Mouse (Mus musculus): ENCODE results near the gene Pheta1. TPM values are rescaled to one million over a fixed set of nuclear protein-coding genes. Genes with fewer than 3 reads are reported as not detected.

The Pheta1 gene
- polyA plus RNA-seq, 1 experiment from 2014 or later, result 56.5 TPM

DNA sequence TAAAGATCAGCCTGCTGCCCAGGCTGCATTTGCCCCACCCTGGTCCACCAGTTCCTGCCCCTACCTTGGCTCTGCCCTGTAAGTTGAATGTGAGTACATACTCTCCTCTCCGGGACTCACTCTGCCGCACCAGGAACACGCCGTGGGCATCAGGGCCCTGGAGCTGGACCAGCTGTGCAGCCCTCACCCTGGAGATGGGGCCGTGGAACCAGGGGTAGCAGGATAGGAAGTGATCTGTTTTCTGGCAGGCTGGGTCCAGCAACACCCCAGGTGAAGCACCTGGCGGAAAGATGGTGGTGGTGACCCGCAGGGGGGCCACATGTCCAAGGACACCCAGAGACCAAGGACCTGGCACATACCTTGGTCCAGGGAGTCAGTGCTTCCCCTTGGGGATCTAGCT is 30.4 kb upstream of the Pheta1 start:
- no peaks in the 10 kb centered on the region for H3K27me3 ChIP-seq (replicated peaks; ENCODE audit: low read depth, poor library complexity, severe bottlenecking)
- no peak for DNase-seq (ENCODE audit: low spot score)
- H3K9me3 ChIP-seq, result no peaks in the 10 kb centered on the region
- H3K36me3 ChIP-seq (replicated peaks), result peaks cover 92% of the 10 kb centered on the region
- H3K4me3 ChIP-seq, result no peak overlapping the region
- peaks cover 9% of the 10 kb centered on the region for H3K4me1 ChIP-seq
- H3K27ac ChIP-seq (replicated peaks), result no peak overlapping the region
- 94% methylated on average over 7 of the region's 7 CpGs for whole genome bisulfite sequencing

DNA sequence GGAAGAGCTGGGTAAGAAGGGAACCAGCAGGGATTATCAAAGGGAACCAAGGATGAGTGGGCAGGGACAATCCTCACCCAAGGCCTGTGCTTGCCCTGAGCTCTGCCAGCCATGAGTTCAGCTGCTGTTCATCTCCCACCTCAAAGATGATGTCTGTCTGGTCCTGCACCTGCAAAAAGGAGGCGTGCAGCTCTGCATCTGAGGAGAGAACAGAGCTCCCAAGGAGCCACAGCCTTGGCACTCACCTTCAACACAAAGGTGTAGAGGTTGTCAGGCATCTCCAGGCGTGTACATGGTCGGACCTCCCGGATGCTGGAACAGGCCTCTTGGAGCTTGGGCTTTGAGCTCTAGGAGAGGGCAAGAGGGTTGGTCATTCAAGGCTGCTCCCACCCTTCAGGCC is 29.9 kb upstream of the Pheta1 start:
- 94% methylated on average over 4 of the region's 4 CpGs for WGBS
- DNase-seq (ENCODE audit: low spot score), result no peak
- H3K27me3 ChIP-seq (replicated peaks; ENCODE audit: low read depth, poor library complexity, severe bottlenecking), result no peaks in the 10 kb centered on the region
- peaks cover 13% of the 10 kb centered on the region for H3K4me1 ChIP-seq
- no peak overlapping the region for H3K4me3 ChIP-seq
- no peaks in the 10 kb centered on the region for H3K9me3 ChIP-seq
- peaks cover 92% of the 10 kb centered on the region for H3K36me3 ChIP-seq (replicated peaks)
- no peak overlapping the region for H3K27ac ChIP-seq (replicated peaks)

DNA sequence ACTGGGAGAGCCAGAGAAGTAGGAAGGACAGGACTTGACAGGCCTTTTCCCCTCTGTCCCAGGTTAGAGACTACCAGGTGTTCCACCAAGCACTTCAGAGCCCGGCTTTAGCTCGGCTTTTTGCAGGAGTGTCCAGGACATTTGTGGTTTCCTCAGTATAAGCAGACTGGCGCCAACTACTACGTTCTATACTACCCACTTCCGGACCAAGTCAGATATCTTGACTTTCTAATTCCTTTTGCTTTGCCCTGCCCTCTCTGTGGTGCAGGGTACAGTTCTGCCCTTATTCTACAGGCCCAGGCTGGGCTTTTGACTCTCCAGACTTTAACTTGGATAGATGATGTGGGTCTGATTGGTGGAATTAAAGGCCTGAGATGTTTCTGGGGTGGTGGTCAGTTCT is 29.2 kb upstream of the Pheta1 start:
- Histone ChIP-seq H3K27ac (replicated peaks) (no peak overlapping the region), H3K27me3 (replicated peaks; ENCODE audit: low read depth, poor library complexity, severe bottlenecking) (no peaks in the 10 kb centered on the region), H3K9me3 (no peaks in the 10 kb centered on the region), H3K4me3 (no peak overlapping the region), H3K36me3 (replicated peaks) (peaks cover 91% of the 10 kb centered on the region), H3K4me1 (peaks cover 20% of the 10 kb centered on the region)
- 93% methylated on average over 5 of the region's 5 CpGs for WGBS
- DNase-seq (ENCODE audit: low spot score), result no peak

DNA sequence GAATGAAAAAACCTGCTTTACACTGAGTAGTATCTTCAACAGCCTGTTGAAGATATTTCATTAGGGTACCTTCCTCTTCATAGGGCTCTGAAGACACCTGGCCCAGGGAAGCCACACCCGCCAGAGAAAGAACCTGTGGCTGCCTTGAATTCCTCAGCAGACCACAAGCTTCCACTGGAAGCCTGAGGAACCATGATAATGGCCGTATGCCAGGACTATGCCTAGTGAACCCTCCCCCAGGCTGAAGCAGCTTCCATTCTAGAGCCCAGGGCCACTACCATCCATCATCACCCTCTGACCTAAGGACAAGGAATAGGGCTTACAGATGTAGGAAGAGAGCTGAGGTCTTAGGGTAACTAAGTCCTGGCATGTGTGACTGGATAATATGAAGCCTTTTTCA is 28.6 kb upstream of the Pheta1 start:
- Histone ChIP-seq H3K9me3 (no peaks in the 10 kb centered on the region), H3K4me1 (peaks cover 21% of the 10 kb centered on the region), H3K4me3 (no peak overlapping the region), H3K27ac (replicated peaks) (no peak overlapping the region), H3K36me3 (replicated peaks) (peaks cover 93% of the 10 kb centered on the region), H3K27me3 (replicated peaks; ENCODE audit: low read depth, poor library complexity, severe bottlenecking) (no peaks in the 10 kb centered on the region)
- 82% methylated on average over 2 of the region's 2 CpGs for WGBS
- no peak for DNase-seq (ENCODE audit: low spot score)

DNA sequence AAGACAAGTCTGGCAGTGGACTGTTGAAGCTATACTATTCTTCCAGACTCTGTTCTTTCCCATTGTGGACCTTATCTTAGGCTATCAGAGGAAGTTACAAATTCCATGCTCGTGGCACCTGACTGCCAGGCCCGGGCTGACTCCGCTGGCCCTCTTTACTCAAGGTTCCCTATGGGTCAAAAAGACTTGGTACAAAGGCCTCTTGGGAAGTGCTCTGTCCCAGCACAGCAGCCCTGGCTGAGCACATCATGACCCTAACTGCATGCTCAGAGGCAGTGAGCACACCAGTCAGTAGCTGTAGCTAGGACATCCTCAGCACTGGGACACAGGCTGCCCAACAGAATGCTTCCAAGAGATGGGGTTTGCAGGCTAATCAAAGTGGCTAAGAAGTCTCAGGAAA is 28.1 kb upstream of the Pheta1 start:
- Histone ChIP-seq H3K27me3 (replicated peaks; ENCODE audit: low read depth, poor library complexity, severe bottlenecking) (no peaks in the 10 kb centered on the region), H3K4me3 (no peak overlapping the region), H3K4me1 (peaks cover 21% of the 10 kb centered on the region), H3K9me3 (no peaks in the 10 kb centered on the region), H3K36me3 (replicated peaks) (peaks cover 93% of the 10 kb centered on the region), H3K27ac (replicated peaks) (no peak overlapping the region)
- DNase-seq (ENCODE audit: low spot score), result no peak
- 92% methylated on average over 3 of the region's 3 CpGs for WGBS

DNA sequence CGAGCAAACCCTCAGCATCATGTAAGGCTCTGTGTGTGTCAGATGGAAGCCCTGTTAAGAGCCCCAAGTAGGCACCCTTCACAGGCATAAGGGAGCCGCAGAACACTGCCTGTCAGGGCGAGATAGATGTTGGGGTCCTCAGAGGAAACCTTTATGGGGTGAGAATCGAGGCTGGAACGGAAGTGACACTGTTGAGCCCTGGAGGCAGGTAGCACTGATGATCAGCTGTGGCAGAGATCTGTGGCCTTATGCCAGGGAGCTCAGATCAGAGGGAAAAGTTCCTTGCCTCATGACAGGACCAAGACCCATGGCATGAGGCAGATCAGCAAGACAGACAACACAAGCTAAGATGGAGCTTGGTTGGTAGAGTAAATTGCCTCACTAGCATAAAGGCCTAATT is 27.7 kb upstream of the Pheta1 start:
- H3K36me3 ChIP-seq (replicated peaks), result peaks cover 92% of the 10 kb centered on the region
- H3K4me1 ChIP-seq, result peaks cover 21% of the 10 kb centered on the region
- no peak overlapping the region for H3K4me3 ChIP-seq
- DNase-seq (ENCODE audit: low spot score), result no peak
- no peaks in the 10 kb centered on the region for H3K9me3 ChIP-seq
- WGBS, result 93% methylated on average over 5 of the region's 5 CpGs
- H3K27ac ChIP-seq (replicated peaks), result no peak overlapping the region
- no peaks in the 10 kb centered on the region for H3K27me3 ChIP-seq (replicated peaks; ENCODE audit: low read depth, poor library complexity, severe bottlenecking)

DNA sequence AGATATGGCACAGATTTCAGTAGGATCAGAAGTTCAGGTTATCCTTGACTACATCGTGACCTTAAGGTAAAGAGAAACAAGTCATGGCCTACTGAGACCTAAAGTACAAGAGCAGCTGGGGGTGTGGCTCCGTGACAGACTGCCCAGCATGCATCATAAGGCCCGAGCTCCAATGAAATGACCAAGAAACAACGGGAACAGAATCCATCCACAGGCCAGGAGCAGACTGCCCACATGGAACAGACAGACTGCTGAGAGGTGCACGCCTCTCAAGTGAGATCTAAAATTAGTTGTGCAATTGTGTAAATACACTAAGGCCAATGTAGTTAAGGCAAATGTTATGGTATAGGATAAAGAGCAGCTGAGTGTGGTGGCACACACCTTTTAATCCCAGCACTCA is 27.2 kb upstream of the Pheta1 start:
- WGBS, result 82% methylated on average over 5 of the region's 5 CpGs
- Histone ChIP-seq H3K27me3 (replicated peaks; ENCODE audit: low read depth, poor library complexity, severe bottlenecking) (0 out of 2 replicates have a peak, but pooled peaks cover under 1% of the 10 kb centered on the region), H3K9me3 (no peaks in the 10 kb centered on the region), H3K36me3 (replicated peaks) (peaks cover 91% of the 10 kb centered on the region), H3K4me1 (peaks cover 21% of the 10 kb centered on the region), H3K4me3 (no peak overlapping the region), H3K27ac (replicated peaks) (no peak overlapping the region)
- no peak for DNase-seq (ENCODE audit: low spot score)

DNA sequence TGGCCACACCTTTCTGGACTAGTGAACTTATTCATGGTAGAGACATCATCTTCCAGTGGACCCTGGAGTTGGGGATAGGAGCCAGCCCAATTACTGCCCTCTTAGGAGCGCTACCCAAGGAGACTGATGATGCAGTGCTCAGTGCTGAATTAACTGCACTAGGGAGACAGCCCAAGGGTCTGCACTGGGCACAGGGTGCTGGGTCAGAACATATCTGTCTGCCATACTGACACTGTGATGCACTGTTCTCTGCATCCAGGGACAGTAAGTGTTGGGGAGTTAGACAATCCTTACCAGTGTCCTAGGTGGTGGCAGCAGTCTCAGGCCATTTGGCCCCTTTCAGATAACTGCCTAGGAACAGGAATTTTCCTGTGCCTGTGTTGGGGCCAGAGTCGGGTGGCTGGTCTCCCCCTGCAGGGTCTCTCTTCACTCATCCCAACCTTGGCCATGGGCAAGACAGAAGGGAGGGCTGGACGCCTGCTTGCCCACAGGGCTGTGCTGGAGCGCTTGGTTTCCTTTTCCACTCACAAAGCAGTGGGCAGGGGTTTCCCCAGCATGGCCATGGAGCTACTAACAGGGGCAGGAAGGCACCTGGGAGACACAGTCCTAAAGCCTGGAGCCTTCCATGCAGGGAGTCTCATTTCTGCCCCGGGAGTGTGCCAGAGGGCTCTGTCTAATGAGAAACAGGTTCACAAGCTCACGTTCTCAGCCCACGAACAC is 25.8 kb upstream of the Pheta1 start:
- peak; percentile 22 for DNase-seq (ENCODE audit: low spot score)
- Histone ChIP-seq H3K4me1 (peaks cover 21% of the 10 kb centered on the region), H3K9me3 (no peaks in the 10 kb centered on the region), H3K27me3 (replicated peaks; ENCODE audit: low read depth, poor library complexity, severe bottlenecking) (peaks cover 15% of the 10 kb centered on the region), H3K36me3 (replicated peaks) (peaks cover 91% of the 10 kb centered on the region), H3K27ac (replicated peaks) (peak overlapping the region; percentile 52; the same call in 1 of the 2 replicates), H3K4me3 (no peak overlapping the region)
- 65% methylated on average over 7 of the region's 7 CpGs for WGBS

DNA sequence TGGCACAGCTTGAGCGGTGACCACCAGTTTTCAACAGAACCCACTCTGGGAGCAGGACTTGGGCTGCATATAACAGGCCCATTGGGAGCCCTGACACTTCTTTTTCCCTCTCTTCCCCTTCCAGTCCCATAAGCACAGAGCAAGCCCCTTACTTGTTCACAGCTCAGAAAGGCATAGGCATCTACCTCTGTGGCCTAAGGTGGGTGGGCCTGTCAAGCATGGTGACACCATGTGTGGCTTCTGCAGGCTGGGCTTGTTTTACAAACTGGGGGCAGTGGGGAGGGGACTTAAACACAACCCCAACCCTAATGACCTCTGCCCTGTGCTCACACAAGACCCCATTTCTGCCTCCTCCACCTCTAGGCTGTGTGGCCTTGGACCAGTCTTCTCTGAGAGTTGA is 25.1 kb upstream of the Pheta1 start:
- Histone ChIP-seq H3K4me1 (peaks cover 27% of the 10 kb centered on the region), H3K27me3 (replicated peaks; ENCODE audit: low read depth, poor library complexity, severe bottlenecking) (peaks cover 22% of the 10 kb centered on the region), H3K9me3 (no peaks in the 10 kb centered on the region), H3K36me3 (replicated peaks) (peaks cover 89% of the 10 kb centered on the region), H3K4me3 (no peak overlapping the region), H3K27ac (replicated peaks) (peak overlapping the region; percentile 52; the same call in 1 of the 2 replicates)
- peak; percentile 12 for DNase-seq (ENCODE audit: low spot score)
- WGBS, result 85% methylated on average over 1 of the region's 1 CpGs

DNA sequence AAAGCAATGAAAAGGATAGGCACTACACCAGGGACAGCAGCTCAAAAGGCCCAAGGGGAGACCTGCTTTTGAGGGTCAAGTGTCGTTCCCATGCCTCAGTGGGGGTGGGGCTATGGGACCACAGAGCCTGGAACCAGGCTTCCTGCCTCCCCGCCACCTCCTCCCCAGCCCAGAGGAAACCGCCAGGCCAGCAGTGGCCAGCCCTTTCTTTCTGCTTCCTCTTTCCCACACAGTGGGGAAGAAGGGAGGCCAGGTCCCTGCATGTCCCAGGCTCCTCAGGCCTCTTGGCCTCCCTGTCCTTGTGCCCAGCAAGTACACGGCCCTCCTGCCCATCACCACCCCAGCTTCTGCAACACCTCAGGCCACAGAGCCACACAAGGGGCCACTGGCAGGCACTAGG is 24.7 kb upstream of the Pheta1 start:
- peaks cover 32% of the 10 kb centered on the region for H3K4me1 ChIP-seq
- H3K9me3 ChIP-seq, result no peaks in the 10 kb centered on the region
- WGBS, result 58% methylated on average over 4 of the region's 4 CpGs
- H3K27ac ChIP-seq (replicated peaks), result peak overlapping the region; percentile 63
- no peak overlapping the region for H3K4me3 ChIP-seq
- DNase-seq (ENCODE audit: low spot score), result peak; percentile 18
- H3K27me3 ChIP-seq (replicated peaks; ENCODE audit: low read depth, poor library complexity, severe bottlenecking), result peaks cover 26% of the 10 kb centered on the region
- H3K36me3 ChIP-seq (replicated peaks), result peaks cover 84% of the 10 kb centered on the region

DNA sequence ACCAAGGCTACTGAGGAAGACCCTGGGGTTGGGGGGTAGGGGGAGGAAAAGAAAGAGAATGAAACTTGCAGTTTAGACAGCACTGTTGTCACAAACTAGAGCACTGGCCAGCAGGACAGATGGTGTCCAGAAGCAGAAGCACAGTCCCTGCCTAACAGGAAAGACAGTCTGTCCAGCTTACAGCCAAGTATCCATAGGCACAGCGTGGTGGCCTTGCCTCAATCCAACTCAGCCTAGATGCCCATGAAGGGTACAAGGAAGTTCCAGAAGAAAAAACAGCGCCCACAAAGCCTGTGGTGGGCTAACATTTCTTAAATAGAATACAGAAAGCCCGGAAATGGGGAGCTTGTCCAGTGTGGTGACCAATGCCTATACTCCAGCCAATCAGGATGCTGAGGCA is 23.2 kb upstream of the Pheta1 start:
- Histone ChIP-seq H3K4me1 (peaks cover 34% of the 10 kb centered on the region), H3K4me3 (no peak overlapping the region), H3K27ac (replicated peaks) (no peak overlapping the region), H3K9me3 (no peaks in the 10 kb centered on the region), H3K36me3 (replicated peaks) (peaks cover 69% of the 10 kb centered on the region), H3K27me3 (replicated peaks; ENCODE audit: low read depth, poor library complexity, severe bottlenecking) (peaks cover 41% of the 10 kb centered on the region)
- WGBS, result 91% methylated on average over 3 of the region's 3 CpGs
- no peak for DNase-seq (ENCODE audit: low spot score)

DNA sequence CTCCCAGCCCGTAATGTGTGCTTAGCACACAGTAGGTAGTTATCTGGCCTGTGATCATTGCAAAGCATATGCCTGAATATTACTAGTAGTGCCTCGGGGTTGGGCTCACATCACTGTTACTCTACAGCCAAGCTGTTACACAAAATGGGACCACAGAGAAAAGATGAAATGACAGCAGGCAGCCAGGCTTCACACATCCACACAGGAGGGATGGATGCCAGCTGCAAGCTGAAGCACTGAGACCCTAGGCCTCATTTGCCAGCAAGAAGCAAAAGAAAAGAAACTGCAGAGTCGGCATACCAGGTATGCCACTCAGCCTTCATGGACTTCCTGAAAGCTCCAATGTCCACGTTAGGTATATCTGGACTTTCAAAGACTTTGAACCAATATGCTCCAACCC is 20.9 kb upstream of the Pheta1 start:
- H3K36me3 ChIP-seq (replicated peaks), result peaks cover 53% of the 10 kb centered on the region
- peaks cover 62% of the 10 kb centered on the region for H3K27me3 ChIP-seq (replicated peaks; ENCODE audit: low read depth, poor library complexity, severe bottlenecking)
- H3K4me3 ChIP-seq, result peak overlapping the region; percentile 65; the same call in 1 of the 2 replicates
- WGBS, result 84% methylated on average over 4 of the region's 4 CpGs
- H3K27ac ChIP-seq (replicated peaks), result no peak overlapping the region
- DNase-seq (ENCODE audit: low spot score), result no peak
- peaks cover 37% of the 10 kb centered on the region for H3K4me1 ChIP-seq
- no peaks in the 10 kb centered on the region for H3K9me3 ChIP-seq

Data from embryonic facial prominence, embryonic 10.5 days (tissue).